Mouse (Mus musculus) kidney, embryonic 15.5 days (tissue): ENCODE results near the gene Sulf2. TPM values are rescaled to one million over a fixed set of nuclear protein-coding genes. Genes with fewer than 3 reads are reported as not detected.
"Not testable (repeated sequence)": the region's sequence is repeated elsewhere in the genome, so short reads cannot be mapped to it uniquely, and the experiment has no call there.

Experiments
- ATAC-seq: fragments of 200-750 bp; cut with Nextera tagmentation; replicated peaks from 2 replicates; pipeline ENCODE4 v1.8.0; 2017; ENCODE audit warnings: moderate TSS enrichment; ENCODE audit not compliant: low FRiP score
- H3K27ac ChIP-seq: fragments of 300-500 bp; sonication (generic); 2 replicates; pipeline ENCODE4 v1.5.1; 2015; ENCODE audit warnings: mild to moderate bottlenecking, inconsistent platforms
- H3K27me3 ChIP-seq: fragments of 300-500 bp; sonication (generic); 2 replicates; pipeline ENCODE4 v1.6.1; 2015; ENCODE audit warnings: inconsistent platforms
- H3K36me3 ChIP-seq: fragments of 300-500 bp; sonication (generic); 2 replicates; pipeline ENCODE4 v1.6.1; 2015; ENCODE audit warnings: inconsistent platforms
- H3K4me1 ChIP-seq: fragments of 300-500 bp; sonication (generic); 2 replicates; pipeline ENCODE4 v1.6.1; 2015; ENCODE audit warnings: inconsistent platforms
- H3K4me2 ChIP-seq: fragments of 300-500 bp; sonication (generic); 2 replicates; pipeline ENCODE4 v1.6.1; 2015; ENCODE audit warnings: moderate library complexity, mild to moderate bottlenecking, inconsistent platforms
- H3K4me3 ChIP-seq: fragments of 300-500 bp; sonication (generic); replicated peaks from 2 replicates; pipeline ENCODE4 v1.5.1; 2015; ENCODE audit warnings: mild to moderate bottlenecking, inconsistent platforms
- H3K9ac ChIP-seq: fragments of 300-500 bp; sonication (generic); 2 replicates; pipeline ENCODE4 v1.6.1; 2015; ENCODE audit warnings: mild to moderate bottlenecking, inconsistent platforms
- H3K9me3 ChIP-seq: fragments of 300-500 bp; sonication (generic); replicated peaks from 2 replicates; pipeline ENCODE4 v1.6.1; 2016; ENCODE audit warnings: inconsistent platforms
- WGBS: fragments of 180-500 bp; shearing (Covaris S2); methylation state at CpG from one replicate; pipeline ENCODE4 v1.1.7; 2015; ENCODE audit warnings: mixed read lengths; 5-methylcytosine and 5-hydroxymethylcytosine counted together
- polyA plus RNA-seq: library from polyadenylated mRNA; unstranded; fragments of >200 nt; fragmentation: Nextera tagmentation; extraction: Ambion mirVana; gene quantifications from 2 replicates; pipeline ENCODE4 v1.2.1, GENCODE M21; 2015

Sulf2 gene
- polyA plus RNA-seq, 1 experiment from 2014 or later: 65.3 TPM

GRCm38 (mm10) chr2:166187319-166187718 lies 31.9 kb upstream of the Sulf2 start:
- not testable (repeated sequence) for ATAC-seq
- WGBS: 17% methylated on average over 8 of the region's 8 CpGs
- peak overlapping the region; percentile 84 for H3K27ac ChIP-seq

GRCm38 (mm10) chr2:166186244-166186948 lies 30.9 kb upstream of the Sulf2 start:
- no peak for ATAC-seq
- 0 out of 2 replicates have a peak, but pooled peaks cover 7% of the 10 kb centered on the region for H3K27me3 ChIP-seq
- H3K4me2 ChIP-seq: no peak overlapping the region
- H3K27ac ChIP-seq: peak overlapping the region; percentile 84
- H3K9me3 ChIP-seq: no peaks in the 10 kb centered on the region
- 57% methylated on average over 16 of the region's 16 CpGs for WGBS
- H3K4me1 ChIP-seq: peaks cover 52% of the 10 kb centered on the region
- no peak overlapping the region for H3K4me3 ChIP-seq
- no peak overlapping the region for H3K9ac ChIP-seq
- no peaks in the 10 kb centered on the region for H3K36me3 ChIP-seq

More at GRCm38 (mm10) chr2:166187319-166187718, 31.9 kb upstream of the Sulf2 start:
- not testable (repeated sequence) for H3K36me3 ChIP-seq, H3K9me3 ChIP-seq, H3K4me2 ChIP-seq, H3K9ac ChIP-seq, H3K4me3 ChIP-seq
- Histone ChIP-seq H3K27me3 (peaks cover 11% of the 10 kb centered on the region; the same call in 1 of the 2 replicates), H3K4me1 (peaks cover 44% of the 10 kb centered on the region)

DNA sequence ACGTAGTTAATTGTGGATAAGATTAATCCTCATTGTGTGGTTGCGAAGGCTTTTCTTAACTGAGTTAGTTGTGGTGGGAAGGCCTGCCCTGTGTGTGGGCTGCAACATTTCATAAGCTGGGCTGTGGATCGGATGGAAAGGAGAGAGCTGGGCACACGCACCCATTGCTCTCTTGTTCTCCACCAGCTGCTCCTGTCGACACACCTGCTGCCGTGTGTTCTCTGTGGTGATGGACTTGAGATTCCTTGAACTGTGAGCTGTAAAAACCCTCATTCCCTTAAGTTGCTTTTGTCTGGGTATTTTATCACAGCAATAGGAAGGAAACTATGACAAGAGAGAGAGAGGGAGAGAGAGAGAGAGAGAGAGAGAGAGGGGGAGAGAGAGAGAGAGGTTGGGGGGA lies 30.3 kb upstream of the Sulf2 start:
- Histone ChIP-seq H3K36me3 (no peaks in the 10 kb centered on the region), H3K9ac (no peak overlapping the region), H3K4me1 (peaks cover 50% of the 10 kb centered on the region), H3K4me3 (no peak overlapping the region), H3K9me3 (no peaks in the 10 kb centered on the region), H3K4me2 (no peak overlapping the region), H3K27ac (no peak overlapping the region), H3K27me3 (0 out of 2 replicates have a peak, but pooled peaks cover 7% of the 10 kb centered on the region)
- 79% methylated on average over 6 of the region's 6 CpGs for WGBS
- no peak for ATAC-seq

GRCm38 (mm10) chr2:166184417-166184816 lies 29.0 kb upstream of the Sulf2 start:
- Histone ChIP-seq H3K36me3 (no peaks in the 10 kb centered on the region), H3K4me3 (no peak overlapping the region), H3K4me1 (peaks cover 50% of the 10 kb centered on the region), H3K9ac (no peak overlapping the region), H3K9me3 (no peaks in the 10 kb centered on the region), H3K27ac (no peak overlapping the region), H3K4me2 (no peak overlapping the region), H3K27me3 (0 out of 2 replicates have a peak, but pooled peaks cover 7% of the 10 kb centered on the region)
- ATAC-seq: no peak
- 48% methylated on average over 6 of the region's 6 CpGs for WGBS

DNA sequence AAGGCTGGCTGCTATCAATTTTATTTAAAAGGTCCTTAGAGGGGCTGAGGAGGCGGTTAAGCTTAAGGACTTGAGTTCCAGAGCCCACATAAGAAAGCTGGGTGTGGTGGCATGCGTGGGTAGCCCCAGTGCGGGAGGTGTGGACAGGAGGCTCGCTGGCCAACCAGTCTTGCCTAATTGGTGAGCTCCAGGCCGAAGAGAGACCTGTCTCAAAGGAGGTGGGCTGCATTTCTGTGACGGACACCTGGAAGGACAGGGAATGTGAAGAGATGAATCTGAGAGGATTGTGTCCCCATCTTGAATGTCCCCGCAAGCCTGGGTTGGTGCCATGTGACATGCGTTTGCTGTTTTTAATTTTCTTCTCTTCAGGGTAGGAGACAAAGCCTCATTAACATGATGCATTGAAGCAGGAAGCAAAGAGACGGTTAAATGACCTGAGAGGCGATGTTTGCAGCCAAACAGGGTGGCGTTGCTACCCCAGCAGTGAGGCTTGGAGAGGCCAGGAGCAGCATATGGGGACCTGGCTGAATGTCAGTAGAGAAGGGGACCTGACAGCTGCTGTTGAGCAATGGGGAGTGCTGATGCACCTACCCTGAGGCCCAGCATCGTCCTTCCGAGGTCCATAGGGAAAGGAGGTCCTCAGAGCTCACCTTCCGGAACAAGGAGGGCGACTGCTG lies 26.7 kb upstream of the Sulf2 start:
- H3K27me3 ChIP-seq: 0 out of 2 replicates have a peak, but pooled peaks cover 3% of the 10 kb centered on the region
- H3K4me2 ChIP-seq: no peak overlapping the region
- no peaks in the 10 kb centered on the region for H3K36me3 ChIP-seq
- ATAC-seq: no peak
- peaks cover 57% of the 10 kb centered on the region for H3K4me1 ChIP-seq
- WGBS: 62% methylated on average over 15 of the region's 15 CpGs
- no peak overlapping the region for H3K4me3 ChIP-seq
- no peak overlapping the region for H3K9ac ChIP-seq
- no peaks in the 10 kb centered on the region for H3K9me3 ChIP-seq
- H3K27ac ChIP-seq: 0 out of 2 replicates have a peak overlapping the region, but pooled peaks have one; percentile 45

DNA sequence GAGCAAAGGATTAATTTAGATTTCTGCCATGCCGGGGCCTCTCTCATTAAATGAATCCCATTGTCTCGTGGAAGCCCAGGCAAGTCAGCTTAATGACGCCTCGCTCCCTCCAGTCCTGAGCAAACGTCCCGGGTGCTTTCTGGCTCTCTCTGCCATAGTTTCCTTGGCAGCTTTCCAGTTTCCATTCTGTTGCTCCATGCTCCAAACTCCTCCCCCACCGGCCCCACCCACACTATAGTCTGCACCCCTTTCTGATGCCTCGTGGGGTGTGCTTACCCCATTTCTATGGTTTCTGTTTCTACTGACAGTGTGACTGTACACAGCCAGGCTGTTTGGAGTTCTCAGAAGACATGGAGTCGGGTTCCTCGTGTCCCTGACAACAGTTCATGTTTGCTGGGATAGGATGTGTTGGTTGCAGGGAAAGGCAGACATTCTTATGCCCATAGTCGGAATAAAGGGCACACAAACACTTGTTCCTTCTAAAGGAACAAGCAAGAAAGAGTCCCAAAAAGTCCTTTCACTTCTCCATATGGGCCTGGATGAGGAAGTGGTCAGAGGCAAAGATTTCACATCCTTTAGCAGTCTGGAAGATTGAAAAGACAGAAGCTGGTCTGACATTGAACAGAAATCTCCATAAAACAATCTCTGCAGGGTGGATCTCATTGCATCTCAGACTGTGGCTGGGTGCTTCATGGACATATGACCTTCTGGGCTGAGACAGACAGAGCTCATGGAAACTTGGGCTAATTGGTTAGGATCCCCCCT lies 25.5 kb upstream of the Sulf2 start:
- Histone ChIP-seq H3K27me3 (0 out of 2 replicates have a peak, but pooled peaks cover 3% of the 10 kb centered on the region), H3K4me3 (no peak overlapping the region), H3K27ac (peak overlapping the region; percentile 90), H3K9me3 (no peaks in the 10 kb centered on the region), H3K36me3 (no peaks in the 10 kb centered on the region), H3K4me1 (peaks cover 52% of the 10 kb centered on the region), H3K9ac (no peak overlapping the region), H3K4me2 (no peak overlapping the region)
- ATAC-seq: no peak; the same call in 1 of the 2 replicates
- WGBS: 25% methylated on average over 11 of the region's 11 CpGs

DNA sequence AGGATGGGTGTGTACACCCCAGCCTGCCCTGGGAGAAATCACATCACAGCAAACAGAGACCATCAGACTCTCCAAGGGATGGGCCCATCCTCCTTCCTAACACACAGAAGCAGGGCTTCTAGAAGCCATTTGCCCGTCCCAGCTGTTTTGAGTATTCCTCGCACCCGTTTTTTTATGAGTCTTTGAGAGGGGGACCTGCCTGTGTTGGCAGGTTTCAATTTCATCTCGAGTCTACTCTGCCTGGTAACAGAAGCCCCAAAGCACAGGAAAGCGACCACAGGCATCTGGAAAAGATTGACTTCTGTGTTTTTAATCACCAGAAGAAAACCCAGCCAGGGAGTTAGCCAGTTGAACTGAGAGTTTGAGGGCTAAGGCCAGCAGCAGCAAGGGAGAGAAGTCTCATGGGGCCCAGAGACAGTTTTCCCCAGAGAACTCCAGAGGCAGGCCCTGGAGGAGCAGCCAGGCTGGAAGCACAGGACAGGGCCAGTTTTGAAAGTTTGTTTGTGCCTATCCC lies 24.7 kb upstream of the Sulf2 start:
- peak overlapping the region; percentile 90 for H3K27ac ChIP-seq
- WGBS: 25% methylated on average over 5 of the region's 5 CpGs
- 0 out of 2 replicates have a peak, but pooled peaks have one; percentile 4 for ATAC-seq
- H3K27me3 ChIP-seq: 0 out of 2 replicates have a peak, but pooled peaks cover 1% of the 10 kb centered on the region
- no peak overlapping the region for H3K4me3 ChIP-seq
- no peaks in the 10 kb centered on the region for H3K36me3 ChIP-seq
- H3K9me3 ChIP-seq: no peaks in the 10 kb centered on the region
- H3K4me1 ChIP-seq: peaks cover 59% of the 10 kb centered on the region
- H3K9ac ChIP-seq: no peak overlapping the region
- no peak overlapping the region for H3K4me2 ChIP-seq

DNA sequence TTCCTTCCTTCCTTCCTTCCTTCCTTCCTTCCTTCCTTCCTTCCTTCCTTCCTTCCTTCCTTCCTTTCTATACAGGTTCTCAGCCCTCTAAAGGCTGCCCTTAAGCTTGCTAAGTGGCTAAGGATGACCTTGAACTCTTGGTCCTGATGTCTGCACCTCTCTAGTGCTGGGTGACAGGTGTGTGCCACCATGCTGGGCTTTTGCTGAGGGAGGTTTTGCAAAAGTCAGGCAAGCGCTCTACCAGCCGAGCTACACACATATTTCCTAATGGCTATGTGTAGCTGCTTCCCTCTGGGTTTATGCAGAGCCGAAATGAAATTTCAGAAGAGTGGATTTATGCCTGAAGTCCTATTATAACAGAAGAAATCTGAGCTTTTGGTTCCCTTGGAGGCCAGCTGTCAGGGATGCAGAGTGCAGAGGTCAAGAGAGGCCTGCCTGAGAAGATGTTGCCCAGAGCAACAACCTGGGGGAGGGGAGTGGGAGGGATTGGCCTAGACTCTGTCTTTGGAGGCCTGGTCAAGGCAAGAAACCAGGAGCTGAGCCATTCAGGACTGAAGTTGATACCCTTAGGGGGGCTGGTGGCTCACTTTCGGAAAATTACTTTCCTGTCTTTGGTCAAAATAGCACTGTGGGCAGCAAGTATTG lies 24.1 kb upstream of the Sulf2 start:
- 51% methylated on average over 4 of the region's 4 CpGs for WGBS
- Histone ChIP-seq H3K9ac (no peak overlapping the region), H3K4me2 (no peak overlapping the region), H3K27ac (peak overlapping the region; percentile 90), H3K4me1 (peaks cover 65% of the 10 kb centered on the region), H3K9me3 (no peaks in the 10 kb centered on the region), H3K4me3 (no peak overlapping the region), H3K27me3 (no peaks in the 10 kb centered on the region), H3K36me3 (no peaks in the 10 kb centered on the region)
- ATAC-seq: peak; percentile 41; the same call in 1 of the 2 replicates

- Histone ChIP-seq H3K36me3 (no peaks in the 10 kb centered on the region), H3K4me2 (no peak overlapping the region), H3K27ac (peak overlapping the region; percentile 68), H3K4me3 (no peak overlapping the region), H3K27me3 (peaks cover 5% of the 10 kb centered on the region; the same call in 1 of the 2 replicates), H3K9me3 (no peaks in the 10 kb centered on the region), H3K9ac (no peak overlapping the region), H3K4me1 (peaks cover 61% of the 10 kb centered on the region)
- ATAC-seq: no peak
- 47% methylated on average over 8 of the region's 8 CpGs for WGBS
These were observed 20.2 kb upstream of the Sulf2 start for GRCm38 (mm10) chr2:166175552-166176136.

DNA sequence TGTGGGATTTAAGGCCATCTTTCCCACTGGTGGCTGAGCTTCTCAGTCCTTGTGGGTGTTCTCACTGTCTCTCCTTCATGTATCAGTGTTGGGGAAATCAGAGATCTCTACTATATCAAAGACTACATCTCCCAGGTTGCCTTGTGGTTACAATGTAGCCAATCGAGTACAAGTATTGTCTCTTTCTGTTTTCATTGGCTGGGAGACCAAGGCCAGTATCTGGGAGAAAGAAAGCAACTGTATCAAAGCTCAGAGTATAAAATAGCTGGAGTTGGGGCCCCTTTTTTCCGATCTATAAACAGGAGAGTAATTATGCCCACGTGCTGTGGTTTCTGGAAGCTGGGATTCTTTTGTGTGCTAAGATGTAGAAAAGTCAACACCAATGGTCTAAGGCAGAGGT lies 19.7 kb upstream of the Sulf2 start:
- no peaks in the 10 kb centered on the region for H3K36me3 ChIP-seq
- 0 out of 2 replicates have a peak, but pooled peaks have one; percentile 27 for ATAC-seq
- no peak overlapping the region for H3K9ac ChIP-seq
- H3K27ac ChIP-seq: peak overlapping the region; percentile 68
- no peak overlapping the region for H3K4me2 ChIP-seq
- H3K27me3 ChIP-seq: peaks cover 5% of the 10 kb centered on the region; the same call in 1 of the 2 replicates
- no peaks in the 10 kb centered on the region for H3K9me3 ChIP-seq
- peaks cover 60% of the 10 kb centered on the region for H3K4me1 ChIP-seq
- WGBS: 17% methylated on average over 3 of the region's 3 CpGs
- no peak overlapping the region for H3K4me3 ChIP-seq

GRCm38 (mm10) chr2:166173169-166173568 lies 17.7 kb upstream of the Sulf2 start:
- H3K9ac ChIP-seq: no peak overlapping the region
- 81% methylated on average over 5 of the region's 5 CpGs for WGBS
- H3K4me3 ChIP-seq: no peak overlapping the region
- H3K9me3 ChIP-seq: no peaks in the 10 kb centered on the region
- no peaks in the 10 kb centered on the region for H3K36me3 ChIP-seq
- H3K27ac ChIP-seq: no peak overlapping the region
- H3K4me2 ChIP-seq: no peak overlapping the region
- H3K27me3 ChIP-seq: peaks cover 5% of the 10 kb centered on the region; the same call in 1 of the 2 replicates
- no peak for ATAC-seq
- H3K4me1 ChIP-seq: peaks cover 56% of the 10 kb centered on the region
